Mouse (Mus musculus) kidney, postnatal 14 days (tissue): ENCODE measurements at regions not wholly inside any gene's neighbourhood (a gene's known extent, or its start where the extent isn't known, plus 50 kb on each side); places are given as distances from the start of the nearest gene placed in this dataset.

Experiments used
- DNase-seq: peaks from one replicate; pipeline ENCODE4 v3.0.0; 2022; ENCODE audit warnings: mixed read lengths

DNA sequence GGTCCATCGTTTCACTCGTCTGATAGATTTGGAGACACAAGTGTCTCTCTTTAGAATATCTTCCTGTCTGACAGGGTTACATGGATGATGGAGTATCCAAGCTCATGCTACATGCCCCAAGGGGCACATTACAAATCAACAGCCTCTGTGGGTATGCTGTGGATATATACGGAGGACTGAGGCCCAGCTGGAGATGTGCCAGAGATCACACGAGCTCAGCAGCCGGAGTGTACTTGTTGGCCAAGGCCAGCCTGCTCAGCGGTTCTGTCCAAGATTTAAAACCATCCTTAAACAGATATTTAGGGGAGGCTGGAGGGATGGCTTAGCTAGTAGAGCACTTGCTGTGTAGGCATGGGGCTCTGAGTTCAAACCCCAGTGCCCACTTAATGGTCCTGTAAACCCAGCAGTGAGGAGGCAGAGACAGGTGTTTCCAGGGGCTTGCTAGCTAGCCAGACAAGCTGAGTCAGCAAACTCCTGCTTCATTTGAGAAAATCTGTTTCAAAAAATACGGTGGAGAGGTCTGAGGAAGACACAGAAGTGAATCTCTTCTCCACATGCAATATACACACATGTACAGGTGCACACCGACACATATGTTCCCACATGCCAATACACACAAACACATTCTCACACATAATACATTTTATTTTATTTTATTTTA is 85.6 kb upstream of the Aldh1b1 start:
- DNase-seq: no peak

DNA sequence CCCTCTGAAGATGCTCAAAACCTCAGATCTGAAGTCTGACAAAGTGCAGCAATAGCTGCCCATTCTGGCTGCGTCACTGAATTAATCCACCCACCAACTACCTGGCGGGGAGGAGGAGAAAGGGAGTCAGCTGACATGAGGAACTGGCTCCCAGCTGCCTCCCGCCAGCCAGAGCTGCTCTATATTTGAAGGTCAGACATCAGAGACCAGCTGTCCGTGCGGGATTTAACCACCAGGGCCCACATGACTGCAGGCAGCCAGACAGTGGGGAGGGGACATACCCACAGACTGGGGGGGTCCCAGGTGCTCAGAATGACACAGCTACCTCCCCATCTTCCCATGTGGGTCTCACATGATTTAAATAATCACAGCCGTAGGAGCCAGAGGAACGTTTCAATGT is 94.8 kb upstream of the Aldh1b1 start:
- DNase-seq: no peak

DNA sequence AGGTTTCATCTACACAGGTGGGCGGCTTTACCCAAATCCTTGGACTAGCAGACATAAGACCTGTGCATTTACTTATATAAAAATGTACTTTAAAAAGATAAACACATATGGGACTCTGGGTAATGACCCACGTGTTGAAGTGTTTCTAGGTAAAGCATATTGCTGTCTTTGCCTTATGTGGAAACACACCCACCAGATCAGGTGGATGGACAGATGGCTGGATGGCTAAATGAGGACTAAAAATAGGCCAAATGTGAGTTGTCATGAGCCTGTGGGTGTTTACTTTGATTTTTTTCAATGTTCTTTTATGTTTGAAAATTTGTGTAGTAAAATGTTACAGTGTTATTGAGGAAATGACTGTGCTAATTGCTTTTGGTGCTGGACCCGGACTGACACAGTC is 99.2 kb upstream of the Aldh1b1 start:
- no peak for DNase-seq

DNA sequence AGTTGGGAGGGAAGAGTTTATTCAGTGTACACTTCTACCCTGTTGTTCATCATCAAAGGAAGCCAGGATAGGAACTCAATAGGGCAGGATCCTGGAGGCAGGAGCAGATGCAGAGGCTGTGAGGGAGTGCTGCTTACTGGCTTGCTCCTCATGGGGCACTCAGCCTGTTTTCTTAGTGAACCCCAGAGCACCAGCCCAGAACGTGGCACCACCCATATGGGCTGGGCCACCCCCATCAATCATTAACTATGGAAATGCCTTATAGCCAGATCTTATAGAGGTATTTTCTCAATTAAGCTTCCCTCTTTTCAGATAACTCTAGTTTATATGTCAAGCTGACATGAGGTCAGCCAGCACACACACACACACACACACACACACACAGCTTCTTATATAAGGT is 103.6 kb upstream of the Aldh1b1 start:
- DNase-seq: no peak

DNA sequence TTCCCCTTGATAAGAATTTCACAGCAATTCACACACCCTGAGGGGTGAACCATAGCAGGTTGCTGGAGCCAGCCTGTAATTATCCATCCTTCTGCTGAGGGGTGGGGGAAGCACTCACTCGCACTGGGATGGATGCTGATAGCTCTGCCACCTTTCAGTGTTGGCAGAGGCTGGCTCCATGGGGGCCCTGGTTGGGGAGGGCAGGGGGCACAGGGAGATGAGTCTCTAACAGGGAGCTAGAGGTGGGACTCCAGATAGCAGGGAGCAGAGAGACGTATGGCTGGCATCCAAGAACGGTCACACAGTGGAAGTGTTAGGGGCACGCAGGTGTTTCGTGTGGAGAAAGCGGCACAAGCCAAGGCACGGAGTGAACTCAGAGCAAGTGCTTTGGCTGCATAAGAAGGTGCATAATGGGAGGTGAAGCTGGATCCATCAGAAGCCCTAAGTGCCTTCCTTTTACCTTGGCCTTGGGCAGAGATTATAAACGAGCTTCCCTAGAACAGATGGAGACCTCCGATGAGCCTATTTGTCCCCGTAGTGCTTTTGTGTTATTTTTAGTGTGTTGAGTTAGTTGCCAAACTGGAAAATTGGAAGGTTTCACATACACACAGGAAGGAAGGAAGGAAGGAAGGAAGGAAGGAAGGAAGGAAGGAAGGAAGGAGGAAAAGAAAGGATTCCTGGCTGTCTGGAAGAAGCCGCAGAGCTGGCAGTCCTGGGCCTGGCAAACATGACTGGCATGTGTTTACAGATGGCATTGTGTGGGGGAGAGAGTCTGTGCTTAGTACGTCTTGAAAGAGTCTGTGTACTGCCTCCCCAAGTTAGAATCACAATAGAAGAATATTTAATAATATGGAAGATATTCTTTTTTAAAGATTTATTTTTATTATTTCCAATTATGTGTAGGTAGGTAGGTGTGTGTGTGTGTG is 108.6 kb upstream of the Aldh1b1 start:
- DNase-seq: no peak

DNA sequence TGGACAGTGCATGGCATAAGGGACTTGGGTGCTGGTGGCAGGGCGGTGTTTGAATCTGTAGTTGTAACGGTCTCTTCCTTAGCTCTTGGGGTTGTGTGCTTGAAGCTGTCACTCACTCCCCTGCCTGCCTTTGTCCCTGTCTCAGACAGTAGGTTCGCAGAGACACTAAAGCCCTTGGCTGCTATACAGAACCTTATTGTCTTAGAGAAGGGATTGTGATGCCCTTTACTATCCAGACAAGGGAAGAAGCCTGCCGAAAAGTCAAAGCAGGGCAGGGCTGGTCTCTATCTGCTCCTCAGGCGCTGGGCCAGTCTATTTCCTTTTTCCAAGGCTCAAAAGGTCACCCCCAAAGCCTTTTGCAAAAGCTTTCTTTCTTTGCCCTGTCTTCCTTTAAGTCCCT is 109.2 kb upstream of the Aldh1b1 start:
- no peak for DNase-seq

DNA sequence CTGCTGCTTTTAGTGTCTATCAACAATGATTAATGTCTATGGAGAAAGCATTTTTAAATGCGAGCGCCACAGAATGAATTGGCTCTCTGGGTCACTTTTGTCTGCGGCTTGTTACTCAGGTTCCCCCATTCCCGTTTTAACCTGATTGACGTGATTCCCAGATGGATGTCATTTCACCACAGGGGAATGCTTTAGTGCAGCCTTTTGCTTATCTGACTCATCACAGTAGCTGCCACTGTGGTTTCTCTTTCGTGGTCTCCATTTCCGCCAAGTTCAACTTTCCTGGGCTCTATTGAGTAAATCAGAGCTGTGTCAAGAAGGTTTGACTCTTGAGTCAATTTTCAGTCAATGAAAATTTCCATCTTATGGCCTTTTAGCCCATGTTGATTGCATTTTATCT is 110.6 kb upstream of the Aldh1b1 start:
- DNase-seq: no peak

DNA sequence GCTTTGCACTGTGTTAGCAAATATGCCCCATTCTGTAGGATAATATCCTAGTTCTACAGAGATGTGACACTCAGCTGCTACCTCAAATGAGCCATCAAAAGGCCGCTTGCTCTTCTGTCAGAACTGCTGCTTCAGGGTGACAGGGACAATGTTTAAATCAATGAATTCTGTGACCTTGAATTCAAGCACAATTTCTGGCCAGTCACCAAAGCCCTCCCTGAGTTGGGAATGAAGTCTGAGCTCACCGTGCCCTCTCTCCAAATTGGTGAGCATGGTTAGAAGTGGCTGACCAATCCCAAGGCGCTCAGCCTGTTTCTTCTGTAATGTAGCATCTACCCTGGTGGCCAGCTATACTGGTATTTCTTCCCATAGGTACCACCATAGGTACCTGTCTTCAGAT is 113.8 kb upstream of the Aldh1b1 start:
- no peak for DNase-seq

DNA sequence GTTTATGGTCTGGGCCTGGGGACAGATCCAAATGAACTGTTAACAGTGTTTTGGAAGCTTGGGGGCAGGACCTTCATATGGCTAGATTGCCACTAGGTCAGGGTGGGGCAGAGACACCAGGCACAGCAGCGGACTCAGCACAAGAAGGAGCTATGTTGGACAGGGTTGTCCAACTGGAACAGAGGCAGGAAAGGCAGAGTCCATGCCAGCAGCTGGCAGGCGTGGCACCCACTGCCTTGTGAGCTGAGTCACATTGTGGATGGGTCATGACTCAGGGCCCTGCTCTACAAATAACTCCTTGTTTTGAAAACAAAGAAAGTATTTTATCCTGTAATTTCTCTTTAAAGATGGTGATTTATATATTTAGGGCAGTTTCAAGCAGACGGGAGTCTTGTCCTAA is 115.6 kb upstream of the Aldh1b1 start:
- peak; percentile 21 for DNase-seq

DNA sequence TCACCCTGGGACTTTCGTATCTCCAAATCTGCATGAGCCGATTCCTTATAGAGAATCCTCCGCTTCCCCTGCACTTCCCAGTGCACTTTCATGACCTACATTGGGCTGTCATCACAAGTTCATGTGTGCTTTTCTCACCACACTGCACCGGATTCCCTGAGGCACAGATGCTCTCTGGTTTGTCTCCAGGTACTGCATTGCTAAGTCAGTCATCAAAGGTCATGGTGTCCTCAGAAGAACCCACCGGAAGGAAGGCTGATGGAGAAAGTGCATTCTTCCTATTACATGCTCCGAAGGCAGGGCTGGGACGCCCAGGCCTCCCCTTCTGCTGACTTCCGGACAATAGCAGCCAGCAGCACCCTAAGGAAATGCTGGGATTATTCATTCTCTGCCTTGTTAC is 116.1 kb upstream of the Aldh1b1 start:
- DNase-seq: no peak

DNA sequence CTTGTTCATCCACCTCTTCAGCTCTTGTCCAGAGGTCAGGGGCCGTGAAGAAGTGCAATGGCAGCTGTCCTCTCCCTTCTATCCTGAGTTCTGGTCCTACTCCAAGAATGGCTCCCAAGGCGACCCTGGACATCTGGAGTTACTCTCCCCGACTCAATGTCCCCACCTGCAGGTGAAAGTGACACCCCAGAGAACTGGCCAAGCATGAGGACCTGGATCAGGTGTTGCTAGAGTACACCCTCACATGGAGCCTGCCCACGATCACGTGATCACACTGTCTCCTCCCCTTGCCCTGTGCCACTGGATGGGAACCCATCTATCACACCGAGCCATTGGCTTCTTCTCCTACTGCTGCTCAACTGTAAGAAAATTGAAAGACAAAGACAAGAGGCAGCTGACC is 122.7 kb upstream of the Aldh1b1 start:
- peak; percentile 35 for DNase-seq

DNA sequence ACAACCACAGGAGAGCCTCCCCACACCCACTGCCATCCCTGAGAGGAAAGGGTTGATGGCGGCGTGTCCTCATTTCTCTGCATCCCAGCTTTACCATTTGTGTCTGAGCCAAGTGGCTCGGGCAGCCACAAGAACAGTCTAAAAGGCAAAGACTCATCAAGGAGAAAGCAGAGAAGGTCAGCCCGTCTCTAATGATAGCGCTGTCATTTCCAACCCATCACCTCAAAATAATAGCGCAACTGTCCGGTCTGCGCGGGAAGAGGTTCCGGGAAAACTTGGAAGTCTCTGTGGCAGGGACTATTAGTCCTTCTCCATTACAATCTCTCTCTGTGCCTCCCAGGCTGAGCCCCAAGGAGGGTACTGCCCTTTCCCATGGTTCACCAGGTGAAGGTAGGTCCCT is 124.5 kb upstream of the Aldh1b1 start:
- DNase-seq: no peak

DNA sequence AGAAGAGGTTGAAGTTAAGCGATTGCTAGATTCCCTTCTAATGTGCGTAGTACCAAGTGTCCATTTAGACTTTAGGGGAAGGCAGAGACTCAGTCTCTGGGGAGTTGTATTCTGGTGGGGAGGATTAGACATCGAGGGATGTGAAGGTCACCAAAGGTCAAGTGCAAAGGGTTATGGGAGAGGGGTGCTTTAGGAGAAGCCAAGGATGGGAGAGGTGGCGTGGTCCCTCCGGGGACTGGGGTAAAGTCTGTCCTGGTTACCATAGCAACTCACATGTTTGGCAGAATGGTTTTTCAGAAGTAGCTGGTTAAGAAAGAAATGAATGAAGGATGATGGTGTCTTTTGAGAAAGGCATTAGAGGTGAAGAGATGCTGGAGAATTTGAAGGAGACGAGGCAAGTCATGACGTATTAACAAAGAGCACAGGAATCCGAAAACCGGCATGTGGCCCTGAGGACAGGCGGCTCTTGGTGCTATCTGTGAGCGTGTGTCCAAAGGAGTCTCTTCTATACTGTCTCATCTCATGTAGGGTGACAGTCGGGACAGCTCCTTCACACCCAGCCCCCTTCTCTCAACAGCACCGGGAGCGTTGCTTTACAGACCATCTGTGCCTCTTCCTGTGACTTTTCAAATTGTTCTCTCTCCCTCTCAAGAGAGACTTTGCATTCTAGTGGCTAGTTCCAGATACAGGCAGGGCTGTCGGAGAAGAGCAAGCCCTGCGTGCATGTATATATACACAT is 125.6 kb upstream of the Aldh1b1 start:
- DNase-seq: no peak

DNA sequence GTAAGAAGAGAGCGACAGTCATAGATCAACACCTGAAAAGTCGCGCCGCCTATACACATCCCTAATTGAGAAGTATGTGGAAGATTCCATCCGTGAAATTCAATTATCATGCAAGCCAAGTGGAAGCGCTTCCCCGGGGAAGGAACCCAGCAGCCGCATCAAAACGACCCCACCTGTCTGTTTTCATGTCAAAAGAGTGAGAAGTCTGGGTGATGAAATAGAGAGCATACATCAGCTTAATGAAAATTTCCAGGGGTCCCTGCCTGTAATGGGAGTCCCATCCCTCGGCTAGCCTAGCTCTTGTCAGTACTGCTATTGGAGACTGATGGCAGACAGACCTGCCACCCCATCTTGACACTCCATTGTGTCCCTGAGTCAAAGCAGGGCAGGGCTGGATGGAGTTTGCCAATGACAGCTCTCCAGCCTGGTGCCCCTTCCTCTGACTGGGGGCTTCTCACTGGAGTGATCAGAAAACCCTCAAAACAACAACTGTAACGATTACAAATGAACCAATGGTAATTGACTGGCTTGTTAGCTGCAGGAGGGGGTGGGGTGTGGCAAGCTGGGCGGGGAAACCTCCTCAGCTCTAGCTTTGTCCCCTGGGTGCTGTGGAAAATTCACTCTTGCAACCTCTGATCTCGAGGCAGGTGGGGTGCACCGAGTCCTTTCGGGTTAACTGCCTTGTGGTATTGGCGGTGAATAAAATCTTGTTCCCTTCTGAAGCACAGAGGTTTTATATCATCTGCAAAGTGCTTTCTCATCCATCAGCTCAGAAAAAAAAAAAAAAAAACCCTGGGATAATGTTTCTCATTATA is 126.4 kb upstream of the Aldh1b1 start:
- DNase-seq: no peak

DNA sequence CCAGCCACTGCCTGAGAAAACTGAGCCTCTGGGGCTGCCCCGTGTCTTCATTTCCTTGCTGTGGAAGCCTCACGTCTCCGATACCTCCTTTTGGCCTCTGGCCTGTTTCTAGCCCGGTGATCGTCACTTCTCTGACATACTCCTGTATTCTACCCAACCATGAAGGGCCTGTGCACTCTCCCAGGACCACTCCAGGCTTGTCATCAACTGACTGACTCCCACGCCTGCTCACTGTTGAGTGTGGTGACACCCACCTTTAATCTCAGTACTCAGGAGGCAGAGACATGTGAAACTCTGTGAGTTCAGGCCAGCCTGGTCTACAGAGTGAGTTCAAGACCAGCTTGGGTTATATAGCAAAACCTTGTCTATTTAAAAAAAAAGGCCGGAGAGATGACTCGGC is 132.1 kb upstream of the Shb start:
- DNase-seq: no peak

DNA sequence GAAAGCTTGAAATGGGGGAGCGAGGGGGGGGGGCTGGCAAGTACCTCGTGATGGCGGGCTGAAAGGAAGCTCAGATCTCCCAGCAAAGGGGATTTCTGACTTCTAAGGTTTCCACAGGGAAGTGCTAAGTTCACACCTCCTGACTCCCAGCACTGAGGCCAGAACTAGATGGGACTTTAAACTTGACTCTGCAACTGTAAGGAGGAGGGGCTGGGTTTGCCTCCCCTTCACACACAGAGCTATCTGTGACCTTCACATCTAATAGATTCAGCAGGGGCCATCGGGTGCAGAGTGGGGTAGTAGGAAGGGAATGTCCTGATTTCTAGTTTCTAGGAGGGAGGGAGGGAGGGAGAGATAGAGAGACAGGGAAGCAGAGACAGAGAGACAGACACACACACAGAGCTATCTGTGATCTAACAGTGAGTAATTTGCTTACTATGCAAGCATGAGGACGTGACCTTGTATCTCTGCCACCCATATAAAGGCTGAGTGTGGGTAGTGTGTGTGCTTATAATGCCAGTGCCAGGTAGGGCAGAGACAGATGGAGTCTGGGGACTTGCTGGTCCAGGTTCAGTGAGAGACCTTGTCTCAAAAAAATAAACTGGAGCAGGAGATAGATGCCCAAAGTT is 125.2 kb upstream of the Shb start:
- peak; percentile 5 for DNase-seq

DNA sequence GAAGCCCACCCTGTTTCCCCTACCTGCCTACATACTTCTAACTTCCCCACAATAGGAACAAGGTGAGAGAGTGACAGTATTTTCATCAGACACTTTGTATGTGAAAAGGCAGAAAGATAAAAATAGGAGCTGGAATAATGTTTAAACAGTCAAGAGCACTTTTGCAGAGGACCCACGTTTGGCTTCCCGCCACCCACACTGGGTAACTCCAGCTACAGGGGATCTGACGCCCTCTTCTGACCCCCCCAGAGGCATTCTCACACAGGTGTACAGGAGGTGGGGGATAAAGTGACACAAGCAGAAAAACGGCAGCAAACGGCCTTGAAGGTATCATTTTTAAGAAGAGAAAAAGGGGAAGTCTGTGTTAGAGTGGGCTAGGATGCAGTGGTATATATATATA is 123.5 kb upstream of the Shb start:
- no peak for DNase-seq

DNA sequence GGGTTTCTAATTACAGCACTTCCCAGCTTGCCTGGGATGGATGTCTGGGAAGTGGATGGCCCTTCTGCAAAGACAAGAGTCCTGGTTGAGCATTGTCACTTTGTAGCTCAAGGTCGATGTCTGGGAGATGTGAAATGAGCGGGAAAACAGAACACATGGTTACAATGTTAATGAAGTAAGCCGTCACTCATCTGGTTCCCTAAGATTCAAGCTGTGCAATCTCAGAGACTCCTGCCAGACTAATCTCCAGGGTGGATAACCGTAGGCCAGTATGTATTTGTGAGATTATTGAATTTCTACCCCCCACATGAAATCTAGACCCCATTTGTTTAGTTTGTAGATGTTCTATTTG is 122.5 kb upstream of the Shb start:
- DNase-seq: no peak

DNA sequence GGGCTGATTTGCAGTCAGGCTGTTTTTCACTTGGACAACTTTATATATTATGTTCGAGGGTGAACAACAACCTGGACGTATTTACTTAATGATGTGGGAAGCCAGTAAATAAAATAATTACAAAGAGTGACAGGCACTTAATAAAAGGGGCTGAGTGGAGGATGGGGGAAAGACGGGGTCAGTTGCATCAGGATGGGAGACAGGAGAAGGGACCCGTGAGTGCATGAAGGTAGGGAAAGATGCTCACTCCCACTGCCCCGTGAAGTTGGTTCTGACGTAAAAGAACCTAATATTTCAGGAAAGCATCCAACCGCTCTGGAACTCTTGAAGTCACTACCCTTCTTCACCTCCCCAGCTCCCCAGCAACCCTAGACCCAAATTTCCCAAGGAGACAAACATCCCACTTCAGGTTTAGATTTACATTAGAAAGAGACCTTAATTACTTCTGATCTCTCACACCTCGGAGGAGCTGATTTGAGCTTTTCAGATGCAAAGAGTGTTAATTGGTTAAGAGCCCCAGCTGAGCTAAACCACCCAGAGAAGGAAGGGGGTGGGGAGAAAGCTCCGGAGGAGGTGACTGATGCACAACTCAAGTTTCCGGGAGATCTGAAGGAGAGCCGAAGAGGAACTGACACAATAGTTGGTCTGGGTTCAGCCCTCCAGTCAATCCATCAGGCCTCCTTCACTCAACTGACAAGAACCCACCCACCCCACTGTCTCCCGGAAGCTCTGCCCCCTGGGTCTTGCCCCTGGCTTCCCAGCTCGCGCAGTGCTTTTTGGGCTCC is 121.9 kb upstream of the Shb start:
- DNase-seq: no peak

DNA sequence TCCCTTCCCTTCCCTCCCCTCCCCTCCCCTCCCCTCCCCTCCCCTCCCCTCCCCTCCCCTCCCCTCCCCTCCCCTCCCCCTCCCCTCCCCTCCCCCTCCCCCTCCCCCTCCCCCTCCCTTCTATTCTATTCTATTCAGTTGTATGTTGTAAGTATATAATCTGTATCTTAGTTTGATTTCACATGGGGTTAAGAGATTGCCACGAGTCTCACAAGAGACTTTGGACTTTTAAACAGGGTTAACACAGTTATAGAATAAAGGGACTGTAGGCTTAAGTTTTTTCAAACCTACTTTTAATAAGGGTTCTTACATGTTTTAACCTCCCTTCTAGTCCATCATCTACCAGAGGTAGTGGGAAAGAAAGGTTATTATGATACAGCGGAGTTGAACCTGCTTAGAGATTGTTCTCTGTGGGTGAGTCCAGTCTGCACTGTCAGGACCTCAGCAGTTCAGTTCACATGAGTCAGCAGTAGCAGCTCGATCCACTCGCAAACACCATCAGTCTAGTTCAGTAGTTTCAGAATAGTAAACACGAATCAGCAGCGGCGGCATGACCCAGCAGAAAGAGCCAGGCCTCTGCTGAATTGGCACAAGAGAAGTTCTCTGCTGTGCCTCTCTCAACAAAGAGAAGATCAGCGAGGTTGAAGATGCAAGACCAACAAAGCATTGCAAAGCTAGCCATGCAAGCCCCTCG is 116.8 kb upstream of the Shb start:
- DNase-seq: no peak

DNA sequence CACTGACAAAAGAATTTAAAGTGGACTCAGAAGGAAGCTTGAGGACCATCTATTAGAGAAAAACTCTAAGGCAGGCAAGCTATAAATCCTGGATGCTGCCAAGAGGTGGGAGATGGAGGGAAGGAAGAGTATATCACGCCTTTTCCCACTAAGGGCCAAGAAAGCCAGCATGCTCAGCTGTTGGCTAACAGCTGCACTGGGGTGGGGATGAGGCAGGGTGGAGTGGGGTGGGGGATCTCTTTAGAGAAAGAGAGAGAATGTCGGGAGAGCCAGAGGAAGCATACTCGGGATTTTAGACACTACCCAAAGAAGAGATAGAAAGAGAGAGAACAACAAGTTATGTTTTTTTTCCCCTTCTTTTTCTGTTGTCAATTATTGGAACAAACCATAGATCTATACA is 115.2 kb upstream of the Shb start:
- no peak for DNase-seq
